Mouse (Mus musculus): ENCODE measurements around the gene Setmar. TPM values are rescaled to one million over a fixed set of nuclear protein-coding genes. Genes with fewer than 3 reads are reported as not detected.
A peak's percentile ranks its signal among the peaks of the same experiment; 100 is the strongest.

Setmar gene
- polyA plus RNA-seq, 1 experiment from 2014 or later: 1.9 TPM

- Histone ChIP-seq H3K27ac (no peak overlapping the region), H3K9me3 (replicated peaks) (no peaks in the 10 kb centered on the region), H3K9ac (no peak overlapping the region), H3K4me2 (no peak overlapping the region), H3K36me3 (peaks cover 5% of the 10 kb centered on the region; the same call in 1 of the 2 replicates), H3K4me3 (replicated peaks) (no peak overlapping the region), H3K27me3 (no peaks in the 10 kb centered on the region), H3K4me1 (replicated peaks) (no peaks in the 10 kb centered on the region)
- ATAC-seq (ENCODE audit: low read depth) (no peak), DNase-seq (no peak)
- WGBS (ENCODE audit: insufficient replicate concordance): 79% methylated on average over 7 of the region's 7 CpGs
Measured at GRCm38 (mm10) chr6:108075857-108076256, 11.0 kb downstream of the Setmar start.

DNA sequence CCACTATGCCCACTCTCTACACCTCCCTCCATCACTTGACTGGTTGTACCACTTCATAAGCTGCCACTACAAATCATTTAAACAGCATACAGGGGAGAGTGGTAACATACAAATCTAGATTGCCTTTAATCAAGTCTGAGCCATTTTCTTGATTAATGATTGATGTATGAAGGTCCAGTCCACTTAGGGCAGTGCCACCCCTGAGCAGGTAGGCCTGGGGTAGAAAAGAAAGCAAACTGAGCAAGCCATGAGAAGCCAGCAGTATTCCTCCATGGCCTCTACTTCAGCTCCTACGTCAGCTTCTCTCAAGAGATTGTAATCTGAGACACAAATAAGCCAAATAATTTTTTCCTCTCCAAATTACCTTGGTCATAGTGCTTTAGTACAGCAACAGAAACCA lies 26.5 kb downstream of the Setmar start:
- 29% methylated on average over 1 of the region's 1 CpGs for WGBS (ENCODE audit: insufficient replicate concordance)

GRCm38 (mm10) chr6:108092646-108093045 lies 27.8 kb downstream of the Setmar start:
- no peak overlapping the region for H3K9ac ChIP-seq
- H3K4me1 ChIP-seq (replicated peaks): no peaks in the 10 kb centered on the region
- 59% methylated on average over 3 of the region's 3 CpGs for WGBS (ENCODE audit: insufficient replicate concordance)
- ATAC-seq (ENCODE audit: low read depth): no peak
- DNase-seq: no peak
- H3K9me3 ChIP-seq (replicated peaks): no peaks in the 10 kb centered on the region
- no peak overlapping the region for H3K4me2 ChIP-seq
- H3K36me3 ChIP-seq: no peaks in the 10 kb centered on the region
- no peak overlapping the region for H3K4me3 ChIP-seq (replicated peaks)
- H3K27ac ChIP-seq: no peak overlapping the region
- H3K27me3 ChIP-seq: no peaks in the 10 kb centered on the region

More for the DNA sequence above, 26.5 kb downstream of the Setmar start:
- Histone ChIP-seq H3K27me3 (no peaks in the 10 kb centered on the region), H3K9ac (no peak overlapping the region), H3K27ac (no peak overlapping the region), H3K36me3 (no peaks in the 10 kb centered on the region), H3K4me3 (replicated peaks) (no peak overlapping the region), H3K4me1 (replicated peaks) (no peaks in the 10 kb centered on the region), H3K4me2 (no peak overlapping the region), H3K9me3 (replicated peaks) (no peaks in the 10 kb centered on the region)
- ATAC-seq (ENCODE audit: low read depth): no peak
- DNase-seq: no peak

DNA sequence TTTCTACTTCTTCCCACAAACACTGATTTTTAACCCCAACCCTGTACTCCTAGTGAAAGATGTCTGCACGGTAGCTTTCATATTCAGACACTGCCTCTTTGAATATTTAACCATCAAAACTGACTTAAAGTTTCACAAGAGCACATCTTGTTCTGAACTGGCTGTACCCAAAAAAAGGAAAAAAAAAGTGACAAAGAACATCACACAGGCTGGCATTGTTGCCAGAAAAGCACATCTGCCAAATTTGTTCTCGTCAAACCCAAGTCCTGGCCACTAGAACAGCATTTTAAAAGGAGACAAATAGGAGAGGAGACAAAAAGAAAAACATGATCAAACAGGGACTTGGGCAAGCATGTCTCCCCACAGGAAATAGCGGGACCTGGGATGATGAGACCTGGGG lies 28.6 kb downstream of the Setmar start:
- no peak overlapping the region for H3K4me2 ChIP-seq
- no peak overlapping the region for H3K4me3 ChIP-seq (replicated peaks)
- ATAC-seq (ENCODE audit: low read depth): no peak
- H3K4me1 ChIP-seq (replicated peaks): no peaks in the 10 kb centered on the region
- no peaks in the 10 kb centered on the region for H3K9me3 ChIP-seq (replicated peaks)
- no peaks in the 10 kb centered on the region for H3K36me3 ChIP-seq
- no peaks in the 10 kb centered on the region for H3K27me3 ChIP-seq
- H3K9ac ChIP-seq: no peak overlapping the region
- no peak for DNase-seq
- H3K27ac ChIP-seq: no peak overlapping the region
- 52% methylated on average over 3 of the region's 3 CpGs for WGBS (ENCODE audit: insufficient replicate concordance)

GRCm38 (mm10) chr6:108095445-108095844 lies 30.6 kb downstream of the Setmar start:
- DNase-seq (no peak), ATAC-seq (ENCODE audit: low read depth) (no peak)
- no peaks in the 10 kb centered on the region for H3K9me3 ChIP-seq (replicated peaks)
- no peaks in the 10 kb centered on the region for H3K36me3 ChIP-seq
- H3K9ac ChIP-seq: no peak overlapping the region
- H3K4me1 ChIP-seq (replicated peaks): no peaks in the 10 kb centered on the region
- no peak overlapping the region for H3K4me3 ChIP-seq (replicated peaks)
- no peak overlapping the region for H3K27ac ChIP-seq
- H3K4me2 ChIP-seq: no peak overlapping the region
- H3K27me3 ChIP-seq: no peaks in the 10 kb centered on the region
- WGBS (ENCODE audit: insufficient replicate concordance): 70% methylated on average over 5 of the region's 5 CpGs

GRCm38 (mm10) chr6:108098171-108098845 lies 33.5 kb downstream of the Setmar start:
- no peak overlapping the region for H3K4me3 ChIP-seq (replicated peaks)
- no peaks in the 10 kb centered on the region for H3K27me3 ChIP-seq
- WGBS (ENCODE audit: insufficient replicate concordance): 6% methylated on average over 9 of the region's 9 CpGs
- H3K4me1 ChIP-seq (replicated peaks): no peaks in the 10 kb centered on the region
- no peak overlapping the region for H3K27ac ChIP-seq
- no peaks in the 10 kb centered on the region for H3K36me3 ChIP-seq
- no peaks in the 10 kb centered on the region for H3K9me3 ChIP-seq (replicated peaks)
- ATAC-seq (ENCODE audit: low read depth) (no peak), DNase-seq (peak; percentile 17)
- H3K9ac ChIP-seq: no peak overlapping the region
- H3K4me2 ChIP-seq: no peak overlapping the region

GRCm38 (mm10) chr6:108098846-108099217 lies 34.0 kb downstream of the Setmar start:
- Histone ChIP-seq H3K27me3 (no peaks in the 10 kb centered on the region), H3K4me1 (replicated peaks) (no peaks in the 10 kb centered on the region), H3K4me3 (replicated peaks) (no peak overlapping the region), H3K36me3 (no peaks in the 10 kb centered on the region), H3K9ac (no peak overlapping the region), H3K27ac (no peak overlapping the region), H3K9me3 (replicated peaks) (no peaks in the 10 kb centered on the region), H3K4me2 (no peak overlapping the region)
- ATAC-seq (ENCODE audit: low read depth) (no peak), DNase-seq (no peak)
- 63% methylated on average over 3 of the region's 3 CpGs for WGBS (ENCODE audit: insufficient replicate concordance)

DNA sequence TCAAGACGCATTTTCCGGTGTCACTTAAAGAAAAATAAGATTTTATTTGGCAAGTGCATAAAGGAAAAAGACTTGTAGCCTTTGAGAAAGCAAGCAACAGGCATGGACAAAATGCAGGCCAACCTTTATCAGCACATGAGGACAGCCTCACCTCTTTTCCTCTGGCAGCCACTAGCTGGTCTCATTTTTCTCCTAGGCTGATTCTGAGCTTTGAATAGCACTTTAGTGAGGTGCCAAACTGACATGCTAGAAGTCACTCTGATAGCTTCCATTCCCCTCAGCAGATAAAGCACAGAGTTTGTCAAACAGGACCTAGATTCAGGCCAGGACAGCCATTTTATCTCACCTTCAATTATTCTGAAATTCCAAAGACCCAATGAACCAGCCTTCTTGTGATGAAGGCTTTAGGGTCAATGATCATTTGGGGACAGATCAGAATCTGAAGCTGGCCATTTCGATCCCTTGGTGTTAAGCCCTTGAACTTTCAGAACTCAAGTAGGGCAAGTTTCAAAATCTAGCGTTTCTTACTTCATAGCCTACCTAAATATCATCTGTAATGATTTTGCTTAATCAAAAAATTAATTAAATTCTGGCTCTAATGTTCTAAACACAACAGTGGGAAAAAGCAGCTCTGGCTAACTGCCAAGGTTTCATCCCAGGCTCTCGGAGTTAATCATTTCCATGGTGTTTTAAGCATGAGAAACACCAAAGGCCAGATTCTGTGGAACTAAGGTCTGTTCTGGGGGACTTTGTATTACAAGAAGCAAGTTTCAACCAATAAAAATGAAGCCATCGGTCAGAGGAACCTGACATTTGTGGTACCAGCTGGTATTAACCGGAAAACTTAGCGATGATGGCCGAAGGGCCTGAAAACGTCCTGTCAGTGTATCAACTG lies 37.3 kb downstream of the Setmar start:
- Histone ChIP-seq H3K27ac (0 out of 2 replicates have a peak overlapping the region, but pooled peaks have one; percentile 7), H3K9me3 (replicated peaks) (no peaks in the 10 kb centered on the region), H3K4me3 (replicated peaks) (no peak overlapping the region), H3K36me3 (no peaks in the 10 kb centered on the region), H3K4me1 (replicated peaks) (no peaks in the 10 kb centered on the region), H3K27me3 (no peaks in the 10 kb centered on the region), H3K4me2 (no peak overlapping the region), H3K9ac (no peak overlapping the region)
- no peak for DNase-seq
- ATAC-seq (ENCODE audit: low read depth): peak; percentile 35; the same call in 1 of the 2 replicates
- 74% methylated on average over 10 of the region's 10 CpGs for WGBS (ENCODE audit: insufficient replicate concordance)

GRCm38 (mm10) chr6:108107376-108107775 lies 42.5 kb downstream of the Setmar start:
- no peaks in the 10 kb centered on the region for H3K27me3 ChIP-seq
- H3K9ac ChIP-seq: no peak overlapping the region

GRCm38 (mm10) chr6:108110336-108110735 lies 45.5 kb downstream of the Setmar start:
- no peak overlapping the region for H3K9ac ChIP-seq
- no peak overlapping the region for H3K4me3 ChIP-seq (replicated peaks)
- no peak for ATAC-seq (ENCODE audit: low read depth)
- H3K9me3 ChIP-seq (replicated peaks): no peaks in the 10 kb centered on the region
- H3K4me2 ChIP-seq: no peak overlapping the region
- 74% methylated on average over 4 of the region's 4 CpGs for whole genome bisulfite sequencing (ENCODE audit: insufficient replicate concordance)
- no peaks in the 10 kb centered on the region for H3K36me3 ChIP-seq
- peaks cover 9% of the 10 kb centered on the region; the same call in 1 of the 2 replicates for H3K4me1 ChIP-seq (replicated peaks)
- no peaks in the 10 kb centered on the region for H3K27me3 ChIP-seq
- DNase-seq: no peak
- H3K27ac ChIP-seq: no peak overlapping the region

More at GRCm38 (mm10) chr6:108107376-108107775, 42.5 kb downstream of the Setmar start:
- Histone ChIP-seq H3K36me3 (no peaks in the 10 kb centered on the region), H3K4me2 (no peak overlapping the region), H3K4me3 (replicated peaks) (no peak overlapping the region), H3K4me1 (replicated peaks) (peaks cover 7% of the 10 kb centered on the region; the same call in 1 of the 2 replicates), H3K9me3 (replicated peaks) (no peaks in the 10 kb centered on the region), H3K27ac (no peak overlapping the region)
- DNase-seq: no peak
- no peak for ATAC-seq (ENCODE audit: low read depth)

- H3K36me3 ChIP-seq: no peaks in the 10 kb centered on the region
- no peak overlapping the region for H3K4me2 ChIP-seq
- H3K4me3 ChIP-seq (replicated peaks): no peak overlapping the region
- peaks cover 9% of the 10 kb centered on the region; the same call in 1 of the 2 replicates for H3K4me1 ChIP-seq (replicated peaks)
- no peak overlapping the region for H3K27ac ChIP-seq
- DNase-seq (no peak), ATAC-seq (ENCODE audit: low read depth) (no peak)
- no peaks in the 10 kb centered on the region for H3K9me3 ChIP-seq (replicated peaks)
- no peaks in the 10 kb centered on the region for H3K27me3 ChIP-seq
- no peak overlapping the region for H3K9ac ChIP-seq
Measured at GRCm38 (mm10) chr6:108111693-108112092, 46.8 kb downstream of the Setmar start.
